ENCODE assay signal across 29 mouse cellular contexts in genomic region chr6:93478521-93478920, GRCm38 (mm10).
"Had no signal": no experiment of that assay in that cellular context is flagged by ENCODE, and none has a peak within 500 bp of the region (broad histone marks: within the 10 kb centered on the region; RNA-seq: fewer than 3 reads in every experiment).

No protein-coding gene starts in this region.

- DNase-seq: heart, postnatal 14 days; heart, postnatal 36 days; heart, postnatal 4 days; kidney, adult 11 months; kidney, adult 18-20 months; kidney, adult 2 months; kidney, adult 8-10 months; kidney, adult 9 months; kidney, postnatal 10 days; kidney, postnatal 14 days; kidney, postnatal 25 days; kidney, postnatal 36 days; kidney, postnatal 4 days; layer of hippocampus, adult 9-11 months; layer of hippocampus, postnatal 36 days had no signal

- H3K4me1 ChIP-seq: heart, embryonic 15.5 days; hindbrain, embryonic 10.5 days; hindbrain, embryonic 12.5 days; hindbrain, embryonic 13.5 days; hindbrain, embryonic 15.5 days; intestine, embryonic 15.5 days; kidney, embryonic 15.5 days had no signal

- H3K36me3 ChIP-seq: heart, embryonic 12.5 days; heart, embryonic 13.5 days; heart, embryonic 15.5 days; hindbrain, embryonic 10.5 days; hindbrain, embryonic 12.5 days; hindbrain, embryonic 13.5 days; hindbrain, embryonic 15.5 days; intestine, embryonic 15.5 days; kidney, embryonic 15.5 days had no signal

- H3K9me3 ChIP-seq: heart, embryonic 12.5 days; heart, embryonic 13.5 days; heart, embryonic 15.5 days; hindbrain, embryonic 10.5 days; hindbrain, embryonic 12.5 days; hindbrain, embryonic 13.5 days; hindbrain, embryonic 15.5 days; intestine, embryonic 15.5 days; kidney, embryonic 15.5 days had no signal

- H3K4me3 ChIP-seq: heart, embryonic 12.5 days; heart, embryonic 13.5 days; heart, embryonic 15.5 days; hindbrain, embryonic 10.5 days; hindbrain, embryonic 12.5 days; hindbrain, embryonic 13.5 days; hindbrain, embryonic 15.5 days; intestine, embryonic 15.5 days; kidney, embryonic 15.5 days; layer of hippocampus, adult 2 months; left cerebral cortex, adult 2 months had no signal

- H3K27ac ChIP-seq: heart, embryonic 13.5 days; heart, embryonic 15.5 days; hindbrain, embryonic 10.5 days; hindbrain, embryonic 12.5 days; hindbrain, embryonic 13.5 days; hindbrain, embryonic 14.5 days; hindbrain, embryonic 15.5 days; hindbrain, postnatal 0 days; intestine, embryonic 15.5 days; kidney, embryonic 15.5 days; kidney, postnatal 0 days; layer of hippocampus, adult 2 months; left cerebral cortex, adult 2 months had no signal

- H3K9ac ChIP-seq: heart, embryonic 12.5 days; heart, embryonic 13.5 days; heart, embryonic 15.5 days; hindbrain, embryonic 12.5 days; hindbrain, embryonic 13.5 days; hindbrain, embryonic 14.5 days; hindbrain, embryonic 15.5 days; intestine, embryonic 15.5 days; kidney, embryonic 15.5 days had no signal
